Mouse (Mus musculus): ENCODE measurements at regions not wholly inside any gene's neighbourhood (a gene's known extent, or its start where the extent isn't known, plus 50 kb on each side); places are given as distances from the start of the nearest gene placed in this dataset.

DNA sequence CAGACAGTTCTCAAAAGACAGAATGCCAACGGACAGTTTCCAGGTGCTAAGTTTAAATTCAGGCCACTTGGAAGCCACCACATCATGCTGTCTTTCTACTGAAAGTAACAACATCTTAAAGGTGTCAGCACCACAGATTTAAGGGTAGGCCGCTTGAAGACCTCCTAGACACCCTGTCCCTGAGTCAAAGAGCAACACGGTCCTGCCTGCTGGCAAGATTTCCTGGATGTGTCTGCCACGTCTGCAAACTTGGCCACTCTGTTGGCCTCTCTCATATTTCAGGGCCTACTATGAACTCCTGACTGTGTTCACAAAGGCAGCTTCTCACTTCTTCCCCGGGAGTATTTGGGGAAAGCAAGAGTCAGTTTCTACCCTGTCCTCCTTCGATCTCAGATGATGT is 194.7 kb upstream of the Esrrg start:
- DNase-seq (ENCODE audit: low spot score in 2 of 2), result no peak

DNA sequence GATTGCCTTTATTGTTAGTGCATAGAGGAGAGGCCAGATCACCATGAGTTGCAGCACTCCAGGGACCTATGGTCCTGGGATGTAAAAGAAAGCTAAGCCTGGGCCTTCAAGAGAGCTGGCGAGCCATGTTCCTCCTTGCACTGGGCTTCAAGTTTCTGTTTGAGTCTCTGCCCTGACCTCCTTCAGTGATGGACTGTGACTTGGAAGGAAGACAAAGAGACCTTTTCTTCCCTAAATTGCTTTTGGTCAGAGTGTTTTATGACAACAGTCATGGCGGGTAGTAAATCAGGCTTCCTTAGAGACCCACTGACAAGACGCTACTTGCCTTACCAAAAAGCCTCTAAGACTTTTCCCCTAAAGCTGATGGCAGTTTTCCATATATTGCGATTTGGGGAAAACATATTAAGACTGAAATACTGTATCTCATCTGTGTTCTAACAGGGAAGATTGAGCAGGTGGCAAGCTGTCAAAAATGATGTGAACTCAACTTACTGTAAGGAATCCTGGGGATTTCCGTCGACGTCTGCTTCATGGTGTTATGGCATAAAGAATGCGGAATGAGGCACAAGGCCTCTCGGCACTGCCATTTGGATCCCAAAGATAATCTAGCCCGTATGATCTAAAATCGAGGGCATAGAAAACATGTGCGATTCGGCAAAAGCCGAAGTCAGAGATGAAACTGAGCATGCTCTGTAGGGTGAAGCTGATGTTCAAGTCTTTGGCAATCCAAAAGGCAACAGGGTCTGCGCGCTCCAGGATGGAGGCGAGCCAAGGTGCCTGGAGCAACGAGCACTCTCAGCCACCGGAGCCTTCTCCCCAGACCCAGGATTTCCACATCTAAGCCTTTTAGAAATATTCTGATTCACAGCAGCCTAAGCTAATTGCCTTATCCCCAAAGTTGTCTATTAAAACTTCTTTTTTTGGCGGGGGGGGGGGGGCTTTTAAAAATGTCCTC is 190.1 kb upstream of the Esrrg start:
- no peak for DNase-seq (ENCODE audit: low spot score in 2 of 2)

DNA sequence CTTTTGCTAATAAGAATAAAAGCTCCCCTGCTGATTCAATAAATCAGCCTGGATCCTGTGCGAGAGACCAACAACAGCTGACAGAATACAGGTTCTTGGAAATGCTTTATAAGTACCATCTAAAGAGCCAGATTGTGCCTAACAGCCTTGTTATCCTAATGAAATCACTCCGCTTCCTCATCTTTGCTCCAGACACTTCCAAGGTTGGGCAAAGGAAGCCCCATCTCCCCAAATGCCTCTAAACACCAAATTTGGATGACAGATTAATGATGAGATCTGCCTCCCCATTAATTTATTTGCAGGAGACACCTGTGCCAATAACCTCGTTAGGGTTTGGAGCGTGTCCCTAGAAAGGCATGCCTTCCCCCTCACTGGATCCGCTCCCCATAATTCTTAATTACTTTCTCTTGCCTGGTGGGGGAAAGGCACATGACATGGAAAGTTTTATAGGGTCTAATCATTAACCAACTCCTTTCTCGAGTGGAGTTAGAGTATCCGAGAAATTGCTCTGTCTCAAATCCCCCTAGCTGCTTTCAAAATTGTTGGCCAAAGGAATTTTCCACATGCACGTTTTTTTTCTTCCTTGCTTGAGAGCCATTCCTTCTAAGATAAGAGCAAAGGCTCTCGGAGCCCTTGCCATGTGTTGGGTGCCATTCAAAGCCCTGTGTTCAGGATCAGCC is 179.9 kb upstream of the Esrrg start:
- DNase-seq (ENCODE audit: low spot score in 2 of 2), result no peak

DNA sequence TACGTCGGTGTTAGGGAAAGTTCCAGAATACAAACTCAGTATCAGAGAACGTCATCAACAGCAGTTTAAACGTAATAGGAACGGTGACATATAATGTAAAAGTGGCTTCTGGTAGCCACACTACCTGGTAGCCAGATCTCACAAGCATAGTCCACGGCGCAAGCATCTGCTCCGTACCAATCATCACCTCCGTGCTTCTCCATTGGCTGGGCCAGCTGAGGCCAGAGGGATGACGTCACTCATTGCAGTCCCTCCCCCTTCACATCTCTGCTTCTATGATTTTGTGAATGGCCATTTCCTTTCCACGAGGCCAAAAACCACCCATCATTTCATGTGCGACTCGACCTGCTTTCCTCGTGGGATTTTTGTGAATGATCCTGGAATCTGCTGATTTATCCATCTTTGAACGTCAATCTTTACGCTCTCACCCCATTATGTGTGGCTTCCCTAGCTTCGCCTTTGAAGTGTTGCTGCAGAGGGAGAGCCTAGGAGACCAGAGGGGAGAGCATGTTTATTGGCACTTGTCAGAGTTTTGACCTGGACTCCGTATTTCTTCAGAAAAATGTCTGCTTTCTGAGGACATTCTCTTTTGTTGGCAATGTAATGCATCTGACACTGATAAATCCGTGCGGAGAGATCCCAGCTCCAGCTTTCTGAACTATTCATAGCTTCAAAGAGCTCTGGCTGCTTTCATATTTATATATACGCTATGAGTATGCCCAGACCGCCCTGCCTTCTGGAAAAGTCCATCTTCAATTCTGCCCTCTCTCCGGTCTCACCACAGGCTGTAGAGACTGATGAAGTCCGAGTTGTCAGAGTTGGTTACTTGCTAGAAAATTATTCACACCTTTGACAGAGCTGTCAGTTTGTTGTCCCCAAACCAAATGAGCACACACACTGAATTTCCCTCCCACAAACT is 174.6 kb upstream of the Esrrg start:
- DNase-seq (ENCODE audit: low spot score in 2 of 2), result no peak

DNA sequence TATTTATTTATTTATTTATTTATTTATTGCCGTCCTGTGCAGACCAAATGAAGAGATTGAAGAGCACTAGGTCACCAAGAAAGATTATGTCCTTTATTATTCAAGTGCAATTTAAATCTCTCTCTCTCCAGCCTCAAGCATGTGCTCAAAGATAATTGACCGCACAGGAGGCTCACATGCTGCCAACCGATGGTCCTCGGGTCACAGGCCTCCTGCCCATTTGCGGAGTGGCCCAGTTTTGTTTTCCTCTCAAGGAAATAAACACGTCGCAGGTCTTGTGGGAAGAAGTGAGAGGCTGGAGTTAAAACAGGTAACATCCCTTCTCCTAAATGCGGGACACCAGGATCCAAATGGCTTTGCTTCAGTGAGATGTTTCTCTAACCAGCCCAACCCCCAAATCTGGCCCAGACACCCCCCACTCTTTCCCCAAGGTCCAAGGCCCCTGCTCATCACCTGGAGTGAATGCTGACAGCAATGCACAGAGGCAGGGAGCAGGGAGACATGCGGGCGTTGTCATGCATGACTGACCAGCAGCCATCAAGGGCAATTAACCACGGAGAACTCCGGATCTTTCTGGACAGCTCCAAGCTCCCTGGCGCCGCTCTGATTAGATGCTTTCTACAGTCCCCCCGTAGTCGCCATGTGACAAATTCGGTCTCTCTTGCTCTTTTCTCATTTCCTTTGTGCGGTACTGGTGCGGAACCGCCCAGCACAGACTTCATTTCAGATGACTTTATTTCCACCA is 169.2 kb upstream of the Esrrg start:
- no peak for DNase-seq (ENCODE audit: low spot score in 2 of 2)

DNA sequence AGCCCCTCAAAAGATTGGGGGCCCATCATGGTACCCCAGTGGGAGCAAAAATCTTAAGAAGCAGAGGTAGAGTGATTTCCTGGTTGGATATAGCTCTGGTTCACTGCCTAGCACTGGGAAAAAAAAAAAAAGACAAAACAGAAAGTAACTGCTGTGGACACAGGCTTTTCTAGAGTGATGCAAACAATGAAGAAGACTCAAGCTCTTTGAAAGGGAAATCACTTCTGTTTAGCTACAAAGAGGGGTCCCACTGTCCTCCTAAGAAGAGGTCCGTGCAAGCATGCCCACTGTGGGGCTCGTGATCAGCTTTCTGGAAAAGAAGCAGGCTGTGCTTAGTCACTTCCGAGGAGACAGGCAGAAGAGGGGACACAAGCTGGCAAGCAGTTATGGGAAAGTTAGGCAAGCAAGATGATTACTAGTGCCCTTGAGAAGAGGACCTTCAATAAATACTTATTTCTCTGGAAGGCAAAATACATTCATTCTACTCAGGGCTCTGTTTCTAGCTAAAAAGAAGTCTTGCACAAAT is 166.9 kb upstream of the Esrrg start:
- DNase-seq (ENCODE audit: low spot score in 2 of 2), result no peak

DNA sequence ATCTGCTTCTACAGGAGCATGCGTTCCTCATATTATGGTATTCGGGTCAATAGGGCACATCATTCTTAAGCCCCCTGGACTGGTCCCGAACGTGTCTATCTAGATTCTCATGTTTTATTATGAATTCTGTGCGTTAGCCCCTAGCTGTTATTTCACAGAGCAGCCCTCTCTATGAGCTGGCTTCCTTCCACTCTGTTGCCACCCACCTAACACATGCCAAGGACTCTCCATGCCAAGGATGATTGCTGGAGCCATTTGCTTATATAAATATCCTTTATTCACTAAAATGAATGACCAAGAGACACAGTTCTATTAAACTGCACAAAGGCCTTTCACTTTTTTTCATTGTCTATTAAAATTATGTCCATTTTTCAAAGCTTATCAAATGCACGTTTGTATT is 162.1 kb upstream of the Esrrg start:
- peak in 1 of 2 experiments; percentile 34 for DNase-seq (ENCODE audit: low spot score in 2 of 2)

DNA sequence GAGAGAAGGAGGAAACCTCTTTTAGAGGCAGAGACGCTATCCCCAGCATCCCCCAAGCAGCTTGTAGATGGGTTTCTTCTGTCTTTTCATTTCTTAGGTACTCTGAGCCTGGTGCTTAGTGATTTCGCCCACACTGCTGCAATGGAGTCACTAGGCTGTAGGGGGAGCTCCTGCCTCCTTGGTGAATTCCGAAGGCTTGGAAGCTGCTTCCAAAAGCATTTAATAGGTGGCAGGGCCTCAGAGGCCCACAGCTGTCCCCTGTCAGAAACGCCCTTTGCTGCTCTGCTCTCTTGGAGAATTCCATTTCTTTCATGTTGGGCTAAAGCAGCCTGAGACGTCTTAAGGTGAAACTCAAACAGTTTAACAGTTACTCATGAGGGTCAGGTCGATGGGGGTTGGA is 160.4 kb upstream of the Esrrg start:
- DNase-seq (ENCODE audit: low spot score in 2 of 2), result peak; percentile 57 to 76

DNA sequence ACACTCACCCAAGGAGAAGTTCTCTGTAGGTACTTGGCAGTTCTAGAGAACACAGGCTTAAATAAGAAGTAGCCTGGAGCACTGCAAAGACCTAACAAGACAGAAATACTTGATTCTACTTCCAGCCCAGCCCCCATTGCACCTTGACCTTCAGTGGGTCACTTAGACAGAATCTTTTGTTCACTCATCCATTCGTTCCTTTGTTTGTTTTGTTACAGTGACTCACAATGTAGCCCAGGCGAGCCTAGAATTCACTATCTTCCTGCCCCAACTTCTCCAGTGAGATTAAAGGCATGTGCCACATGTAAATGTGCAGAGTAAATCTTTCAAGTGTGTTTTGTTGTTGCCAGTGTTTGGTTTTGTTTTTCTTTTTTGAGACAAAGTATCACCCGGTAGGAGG is 158.5 kb upstream of the Esrrg start:
- no peak for DNase-seq (ENCODE audit: low spot score in 2 of 2)

DNA sequence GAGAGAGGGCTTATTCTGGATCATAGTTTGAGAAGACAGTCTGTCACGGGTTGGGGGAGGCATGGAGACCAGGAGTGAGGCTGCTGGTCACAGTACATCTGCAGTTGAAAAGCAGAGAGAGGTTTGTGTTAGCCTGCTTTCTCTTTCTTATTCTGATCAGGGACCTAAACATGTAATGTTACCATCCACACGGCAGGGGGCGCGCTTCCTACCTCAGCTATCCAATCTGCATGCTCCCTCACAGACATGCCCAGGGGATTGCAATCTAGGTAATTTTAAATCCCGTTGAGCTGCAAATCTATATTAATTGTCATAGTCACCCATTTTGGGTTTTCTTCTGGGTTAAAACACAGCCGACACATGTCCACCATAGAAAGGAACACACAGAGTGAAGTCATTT is 156.4 kb upstream of the Esrrg start:
- DNase-seq (ENCODE audit: low spot score in 2 of 2), result peak in 1 of 2 experiments; percentile 48

DNA sequence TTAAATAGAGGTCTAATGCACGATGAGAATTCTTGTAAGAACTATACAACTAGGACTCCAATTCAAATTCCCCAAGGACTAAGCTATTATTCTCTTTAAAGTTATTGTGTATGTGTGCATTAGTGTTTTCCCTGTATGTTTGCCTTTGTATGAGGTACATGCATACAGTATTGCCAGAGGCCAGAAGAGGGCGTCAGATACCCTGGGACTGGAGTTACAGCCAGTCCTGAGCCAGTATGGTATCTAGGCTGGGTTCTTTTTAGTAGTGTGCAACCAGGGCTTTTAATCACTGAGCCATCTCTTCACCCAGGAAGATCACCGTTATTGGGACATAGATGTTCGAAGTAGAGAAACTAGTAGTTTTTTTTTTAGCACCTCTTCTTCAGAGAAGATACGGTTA is 154.2 kb upstream of the Esrrg start:
- DNase-seq (ENCODE audit: low spot score in 2 of 2), result no peak

DNA sequence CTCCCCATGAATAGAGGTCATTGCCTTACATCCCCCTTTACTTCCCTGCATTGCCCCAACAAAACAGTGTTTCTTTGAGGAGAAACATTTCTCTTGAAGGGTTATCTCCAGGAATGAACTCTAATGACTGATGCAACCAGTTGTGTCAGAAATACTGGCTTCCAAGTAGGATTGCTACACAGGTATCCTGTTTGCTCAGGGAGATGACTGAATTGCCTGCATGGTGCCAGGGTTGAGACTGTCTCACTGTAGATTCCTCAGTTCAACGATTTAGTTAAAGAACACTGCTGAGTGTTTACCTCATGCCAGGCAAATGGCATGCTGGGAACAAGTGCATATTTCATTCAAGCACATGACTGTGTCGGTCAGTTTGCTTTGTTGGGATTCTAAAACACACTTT is 123.8 kb upstream of the Esrrg start:
- no peak for DNase-seq (ENCODE audit: low spot score in 2 of 2)

DNA sequence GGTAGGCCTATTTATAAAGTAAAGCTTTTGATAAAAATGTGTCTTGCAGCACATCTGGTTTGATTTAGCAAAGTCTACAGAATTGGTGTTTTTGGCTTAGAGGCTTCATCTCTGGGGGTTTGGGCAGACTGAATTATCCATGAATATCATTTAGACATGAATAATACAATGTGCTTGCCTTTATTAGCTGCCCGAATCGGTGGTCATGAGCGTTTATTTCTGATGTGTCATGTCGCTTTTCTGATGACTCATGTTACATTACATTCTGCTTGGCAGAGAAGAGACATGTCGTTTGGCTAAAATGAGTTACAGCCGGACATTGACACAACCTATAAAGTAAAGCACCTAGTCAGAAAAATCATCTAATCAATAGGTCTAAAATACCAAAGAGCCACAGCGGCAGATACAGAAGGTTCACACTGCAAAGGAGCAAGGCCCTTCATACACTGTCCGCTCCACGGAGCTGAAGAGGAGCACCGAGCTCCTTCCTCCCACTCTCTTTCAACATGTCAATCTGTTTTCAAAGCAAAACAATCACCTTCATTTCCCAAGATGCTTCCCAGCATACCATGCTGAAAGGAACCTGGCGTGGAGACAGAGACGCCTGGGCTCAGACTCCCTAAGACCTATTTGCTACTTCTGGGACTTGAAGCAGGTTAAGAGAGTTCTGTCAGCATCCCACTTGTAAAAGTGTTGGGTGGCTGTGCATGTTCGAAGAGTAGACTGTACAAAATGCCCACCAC is 120.5 kb upstream of the Esrrg start:
- no peak for DNase-seq (ENCODE audit: low spot score in 2 of 2)

DNA sequence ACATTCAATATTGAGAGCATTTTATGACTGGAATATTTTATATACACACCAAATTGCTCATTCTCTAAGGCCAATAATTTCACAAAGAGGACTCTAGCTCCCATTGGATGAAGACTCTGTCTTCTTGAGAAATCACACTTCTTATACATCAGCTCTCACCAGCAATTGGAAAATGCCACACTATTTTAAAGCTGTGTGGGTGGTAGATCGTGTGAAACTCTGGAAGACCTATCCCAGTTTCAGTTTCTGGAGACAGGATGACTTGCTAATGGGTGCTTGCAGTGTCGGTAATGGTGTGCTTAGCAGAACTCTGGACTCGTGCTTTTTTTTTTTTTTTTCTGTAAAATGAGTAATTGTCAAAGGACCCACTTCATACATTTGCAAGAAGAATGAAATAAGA is 119.1 kb upstream of the Esrrg start:
- no peak for DNase-seq (ENCODE audit: low spot score in 2 of 2)

DNA sequence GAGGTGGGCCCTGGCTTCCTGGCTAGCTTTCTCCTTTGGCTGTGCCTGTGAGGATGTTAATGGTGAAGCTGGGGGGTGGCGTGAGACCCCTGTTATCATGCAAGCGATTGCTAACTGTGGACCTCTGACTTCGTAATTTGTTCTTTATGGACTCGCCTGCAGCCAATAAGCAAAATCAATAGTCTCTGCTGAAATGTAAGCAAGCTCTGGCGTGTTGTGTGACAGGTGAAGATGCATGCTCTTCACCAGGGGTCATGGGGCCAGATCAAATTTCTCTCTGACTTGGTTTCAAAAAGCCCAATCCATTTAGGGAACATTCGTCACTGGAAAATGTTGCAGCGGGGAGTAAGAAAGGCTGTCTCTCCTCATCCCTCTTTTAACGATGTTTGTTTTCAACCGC is 103.2 kb upstream of the Esrrg start:
- DNase-seq (ENCODE audit: low spot score in 2 of 2), result no peak

DNA sequence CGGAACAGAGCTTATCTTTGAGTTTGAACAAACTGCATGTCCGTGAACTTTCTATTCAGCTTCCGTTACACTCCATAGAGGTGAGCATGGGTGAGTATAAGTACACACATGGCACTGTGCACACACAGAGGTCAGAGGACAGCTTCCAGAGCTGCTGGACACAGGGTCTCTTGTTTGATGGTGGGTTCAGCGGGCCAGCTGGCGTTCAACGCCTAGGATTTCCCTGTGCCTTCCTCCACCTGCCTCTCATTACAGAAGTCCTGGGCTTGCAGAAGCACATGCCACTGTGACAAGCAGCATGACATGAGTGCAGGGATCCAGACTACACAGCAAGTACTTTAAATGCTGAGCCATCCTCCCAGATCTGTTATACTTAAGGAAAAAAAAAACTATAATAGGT is 101.4 kb upstream of the Esrrg start:
- DNase-seq (ENCODE audit: low spot score in 2 of 2), result no peak

DNA sequence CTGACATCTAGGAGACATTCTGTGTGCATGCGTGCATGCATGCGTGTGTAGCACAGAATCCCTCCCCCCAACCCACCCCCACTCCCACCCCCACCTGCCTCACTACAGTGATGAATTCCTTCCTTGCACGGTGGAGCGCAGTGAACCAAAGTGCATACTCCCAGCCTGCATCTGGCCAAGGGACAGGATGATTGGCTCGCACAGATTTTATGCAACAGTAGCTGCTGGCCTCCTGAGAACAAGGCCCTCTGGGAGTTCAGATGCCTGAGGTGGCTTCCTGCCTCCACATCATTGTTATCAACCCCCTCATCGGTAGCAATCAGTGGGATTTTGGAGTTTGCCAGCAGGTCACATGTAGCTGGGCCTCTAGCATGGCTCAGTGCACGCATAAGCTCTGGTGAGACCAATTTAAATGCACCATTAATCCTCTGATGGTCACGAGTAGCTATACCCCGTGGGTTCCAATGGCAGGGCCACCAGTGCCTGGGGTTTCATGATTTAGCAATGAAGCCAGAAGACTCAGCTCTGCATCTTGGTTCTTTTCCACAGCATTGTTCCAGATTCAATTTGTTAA is 77.2 kb upstream of the Esrrg start:
- DNase-seq (ENCODE audit: low spot score in 2 of 2), result no peak

DNA sequence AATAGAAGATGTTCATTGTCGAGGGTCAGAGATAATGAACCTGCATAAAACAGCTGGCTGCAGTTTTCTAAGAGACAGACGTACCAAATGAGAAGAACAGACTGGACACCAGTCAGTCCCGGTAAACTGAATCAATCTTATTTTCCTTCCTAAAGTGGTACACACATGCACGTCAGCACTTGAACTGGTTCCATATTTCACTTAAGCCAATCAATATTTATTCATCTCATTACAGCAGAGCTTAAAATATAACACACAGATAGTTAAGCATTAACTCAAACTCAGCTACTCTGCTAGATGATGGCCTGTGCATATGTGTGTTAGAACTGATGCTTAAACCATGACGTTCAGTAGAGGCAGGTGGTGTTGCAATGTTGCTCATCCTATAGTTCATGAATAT is 72.3 kb upstream of the Esrrg start:
- DNase-seq (ENCODE audit: low spot score in 2 of 2), result no peak

DNA sequence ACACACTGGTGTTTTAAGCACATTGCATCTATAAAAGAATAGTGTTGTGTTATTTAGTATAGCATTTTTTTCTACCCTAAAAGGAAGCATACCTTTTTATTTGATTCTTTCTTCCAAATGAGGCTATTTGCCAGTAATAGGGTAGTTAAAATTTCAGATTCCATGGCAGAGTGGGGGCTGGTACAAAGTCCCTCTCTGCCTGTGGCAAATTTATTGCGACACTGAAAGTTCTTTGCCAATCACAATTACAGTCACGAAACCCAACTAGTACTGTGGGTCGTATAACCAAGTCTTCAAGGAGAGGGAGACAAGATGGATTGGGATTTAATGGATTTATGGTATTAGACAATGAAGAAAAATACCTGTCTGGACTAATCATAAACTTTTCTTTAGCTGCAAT is 51.9 kb upstream of the Esrrg start:
- no peak for DNase-seq (ENCODE audit: low spot score in 2 of 2)
